In genomic region chr15:102988078-102988477, GRCm38 (mm10) we compare ENCODE assay signal across 18 mouse cellular contexts. TPM values are rescaled to one million over a fixed set of nuclear protein-coding genes. Genes with fewer than 3 reads are reported as not detected.
"Had no signal": no experiment of that assay in that cellular context is flagged by ENCODE, and none has a peak within 500 bp of the region (broad histone marks: within the 10 kb centered on the region; RNA-seq: fewer than 3 reads in every experiment).

No protein-coding gene starts in this region.

- H3K9ac ChIP-seq: liver, embryonic 13.5 days; liver, embryonic 15.5 days; liver, postnatal 0 days; lung, embryonic 15.5 days; midbrain, embryonic 12.5 days had no signal

- H3K4me3 ChIP-seq: liver, embryonic 13.5 days; liver, embryonic 15.5 days; lung, embryonic 15.5 days; midbrain, embryonic 10.5 days; midbrain, embryonic 12.5 days; myocyte had no signal

- H3K27ac ChIP-seq: liver, embryonic 13.5 days; liver, embryonic 15.5 days; lung, embryonic 15.5 days; midbrain, embryonic 10.5 days; midbrain, embryonic 12.5 days had no signal

- H3K4me1 ChIP-seq: liver, embryonic 13.5 days; liver, embryonic 15.5 days; midbrain, embryonic 12.5 days had no signal

- H3K36me3 ChIP-seq: liver, embryonic 13.5 days; liver, embryonic 15.5 days; lung, embryonic 15.5 days; midbrain, embryonic 10.5 days; midbrain, embryonic 12.5 days had no signal

- H3K9me3 ChIP-seq: liver, embryonic 13.5 days; liver, embryonic 15.5 days; lung, embryonic 15.5 days; midbrain, embryonic 10.5 days; midbrain, embryonic 12.5 days had no signal

- H3K4me2 ChIP-seq: liver, embryonic 11.5 days; liver, embryonic 13.5 days; liver, embryonic 15.5 days; lung, embryonic 15.5 days; midbrain, embryonic 12.5 days had no signal

RNA-seq across cellular contexts. Expression of gene Hoxc8, which starts 2.3 kb away (rescaled TPM):
- total RNA-seq: megakaryocyte, adult 5-6 weeks; megakaryocyte-erythroid progenitor cell, adult 5-6 weeks had no signal
- polyA plus RNA-seq: liver, postnatal 0 days; lung, adult 2 months; lung, embryonic 15.5 days; lung, postnatal 0 days; midbrain, embryonic 10.5 days; midbrain, embryonic 12.5 days; midbrain, embryonic 14.5 days; midbrain, embryonic 16.5 days; thymus, postnatal 0 days had no signal

RNA-seq across cellular contexts. Expression of gene Hoxc6, which starts 10.0 kb away (rescaled TPM):
- total RNA-seq: megakaryocyte, adult 5-6 weeks; megakaryocyte-erythroid progenitor cell, adult 5-6 weeks had no signal
- polyA plus RNA-seq: liver, postnatal 0 days; lung, postnatal 0 days; midbrain, embryonic 10.5 days; midbrain, embryonic 12.5 days; midbrain, embryonic 14.5 days; midbrain, embryonic 16.5 days; thymus, postnatal 0 days had no signal

RNA-seq across cellular contexts. Expression of gene Hoxc9, which starts 11.8 kb away (rescaled TPM):
- total RNA-seq: megakaryocyte, adult 5-6 weeks; megakaryocyte-erythroid progenitor cell, adult 5-6 weeks had no signal
- polyA plus RNA-seq: liver, embryonic 13.5 days; liver, embryonic 15.5 days; liver, postnatal 0 days; lung, adult 2 months; lung, embryonic 15.5 days; lung, postnatal 0 days; midbrain, embryonic 10.5 days; midbrain, embryonic 12.5 days; midbrain, embryonic 14.5 days; midbrain, embryonic 16.5 days; stomach, embryonic 14.5 days; stomach, embryonic 16.5 days; thymus, postnatal 0 days had no signal

RNA-seq across cellular contexts. Expression of gene Hoxc5, which starts 20.8 kb away (rescaled TPM):
- total RNA-seq: megakaryocyte, adult 5-6 weeks; megakaryocyte-erythroid progenitor cell, adult 5-6 weeks had no signal
- polyA plus RNA-seq: liver, postnatal 0 days; lung, postnatal 0 days; midbrain, embryonic 12.5 days; midbrain, embryonic 16.5 days had no signal

RNA-seq across cellular contexts. Expression of gene Hoxc10, which starts 21.5 kb away (rescaled TPM):
- total RNA-seq: megakaryocyte, adult 5-6 weeks; megakaryocyte-erythroid progenitor cell, adult 5-6 weeks had no signal
- polyA plus RNA-seq: liver, embryonic 13.5 days; liver, embryonic 15.5 days; liver, postnatal 0 days; lung, adult 2 months; lung, embryonic 15.5 days; lung, postnatal 0 days; midbrain, embryonic 10.5 days; midbrain, embryonic 12.5 days; midbrain, embryonic 14.5 days; midbrain, embryonic 16.5 days; small intestine, adult 2 months; stomach, embryonic 14.5 days; thymus, postnatal 0 days had no signal
